Mouse (Mus musculus) bone marrow, adult 2 months (tissue): ENCODE results near the gene Slmap. TPM values are rescaled to one million over a fixed set of nuclear protein-coding genes. Genes with fewer than 3 reads are reported as not detected.

Experiments used
- H3K27ac ChIP-seq: fragments of 200-500 bp; 2 replicates; pipeline ENCODE4 v1.5.1; 2012; ENCODE audit warnings: low read depth, mild to moderate bottlenecking, control low read depth, inconsistent platforms, low read length; ENCODE audit not compliant: control insufficient read depth, poor library complexity, insufficient read depth
- H3K4me1 ChIP-seq: fragments of 200-500 bp; 2 replicates; pipeline ENCODE4 v1.6.1; 2011; ENCODE audit warnings: low read length; ENCODE audit not compliant: control insufficient read depth, insufficient read depth
- H3K4me3 ChIP-seq: fragments of 200-500 bp; replicated peaks from 2 replicates; pipeline ENCODE3; 2011; ENCODE audit warnings: mild to moderate bottlenecking, low read depth, low read length, control low read depth; ENCODE audit not compliant: control insufficient read depth
- CTCF ChIP-seq: fragments of 200-500 bp; IDR thresholded peaks from 2 replicates; pipeline ENCODE4 v1.5.1; 2011; ENCODE audit warnings: low read length, control low read depth; ENCODE audit not compliant: control insufficient read depth, insufficient read depth
- POLR2A ChIP-seq: fragments of 200-500 bp; IDR thresholded peaks from 2 replicates; pipeline ENCODE4 v1.6.1; 2011; ENCODE audit warnings: low read depth, mild to moderate bottlenecking, control low read depth, low read length, borderline replicate concordance; ENCODE audit not compliant: control insufficient read depth
- WGBS: fragments of 180-500 bp; shearing (Covaris S2); methylation state at CpG from one replicate; pipeline ENCODE4 v1.1.7; 2018; 5-methylcytosine and 5-hydroxymethylcytosine counted together
- polyA plus RNA-seq: library from polyadenylated mRNA; stranded (reverse); fragments of >200 nt; gene quantifications from 2 replicates; pipeline ENCODE4 v1.2.4, GENCODE M21; 2011; ENCODE audit warnings: low replicate concordance; ENCODE audit not compliant: missing spikeins, insufficient read depth, insufficient read length

The Slmap gene
- polyA plus RNA-seq, 1 experiment = 75.2 TPM

GRCm38 (mm10) chr14:26476391-26476790 is 58.3 kb downstream of the Slmap start:
- no peaks in the 10 kb centered on the region; the same call in 1 of the 2 replicates for H3K4me1 ChIP-seq
- no peak overlapping the region for H3K27ac ChIP-seq
- TF ChIP-seq POLR2A (no peak), CTCF (no peak)
- 74% methylated on average over 2 of the region's 2 CpGs for WGBS
- H3K4me3 ChIP-seq = no peak overlapping the region

DNA sequence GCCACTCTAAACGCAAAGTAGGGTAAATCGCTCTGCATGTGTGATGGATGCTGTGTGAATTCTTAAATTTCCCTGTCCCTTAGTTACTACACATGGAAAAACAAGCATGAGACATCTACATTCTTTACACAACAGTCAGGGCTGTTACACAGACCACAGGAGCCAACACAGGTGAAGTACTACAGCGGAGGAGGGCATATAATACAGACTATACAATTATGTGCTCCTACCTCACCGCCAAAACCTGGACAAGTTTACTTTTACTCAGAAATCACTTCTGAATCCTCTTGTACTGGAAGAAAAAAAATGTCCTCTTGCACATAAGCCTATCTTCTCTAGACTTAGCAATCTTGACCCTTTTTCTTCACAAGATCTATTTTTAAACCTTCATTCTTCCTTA is 66.8 kb downstream of the Slmap start:
- 93% methylated on average over 4 of the region's 4 CpGs for WGBS
- TF ChIP-seq CTCF (no peak), POLR2A (no peak)
- H3K27ac ChIP-seq = no peak overlapping the region
- no peak overlapping the region for H3K4me3 ChIP-seq
- H3K4me1 ChIP-seq = peaks cover 4% of the 10 kb centered on the region

- H3K4me1 ChIP-seq = peaks cover 4% of the 10 kb centered on the region
- TF ChIP-seq CTCF = no peak
- TF ChIP-seq POLR2A = no peak
- no peak overlapping the region for H3K27ac ChIP-seq
- 66% methylated on average over 5 of the region's 5 CpGs for WGBS
- no peak overlapping the region for H3K4me3 ChIP-seq
Measured at GRCm38 (mm10) chr14:26466544-26467125, 68.1 kb downstream of the Slmap start.

GRCm38 (mm10) chr14:26465898-26466297 is 68.8 kb downstream of the Slmap start:
- Histone ChIP-seq H3K4me1 (peaks cover 4% of the 10 kb centered on the region), H3K4me3 (no peak overlapping the region), H3K27ac (no peak overlapping the region)
- TF ChIP-seq POLR2A (no peak), CTCF (no peak)
- 76% methylated on average over 6 of the region's 6 CpGs for WGBS

GRCm38 (mm10) chr14:26459516-26459915 is 75.2 kb downstream of the Slmap start:
- TF ChIP-seq POLR2A = no peak
- H3K27ac ChIP-seq = no peak overlapping the region
- H3K4me1 ChIP-seq = no peaks in the 10 kb centered on the region
- H3K4me3 ChIP-seq = no peak overlapping the region

DNA sequence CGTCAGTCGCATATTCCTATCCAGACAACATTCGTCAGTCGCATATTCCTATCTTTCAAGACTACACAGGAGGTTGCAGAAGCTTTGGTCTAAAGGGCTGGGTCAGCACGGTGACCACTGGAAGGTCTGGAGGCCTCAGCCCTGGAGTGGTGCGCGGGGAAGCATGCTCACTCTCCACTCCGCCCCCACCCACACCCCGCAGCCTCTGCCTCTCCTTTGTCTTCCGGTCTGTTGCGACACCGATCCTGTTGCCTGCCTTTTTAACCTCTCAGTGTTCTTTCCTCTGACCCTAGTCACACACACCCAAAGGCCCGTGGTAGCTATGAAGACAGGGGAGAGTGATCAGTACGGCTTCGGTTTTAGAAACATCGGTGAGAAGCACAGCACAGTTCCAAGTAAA is 79.9 kb downstream of the Slmap start:
- WGBS = 49% methylated on average over 16 of the region's 16 CpGs
- no peaks in the 10 kb centered on the region for H3K4me1 ChIP-seq
- TF ChIP-seq CTCF = no peak
- TF ChIP-seq POLR2A = no peak
- H3K4me3 ChIP-seq = no peak overlapping the region
- H3K27ac ChIP-seq = no peak overlapping the region

- TF ChIP-seq POLR2A (no peak), CTCF (no peak)
- Histone ChIP-seq H3K4me1 (no peaks in the 10 kb centered on the region), H3K27ac (no peak overlapping the region), H3K4me3 (no peak overlapping the region)
- WGBS = 88% methylated on average over 16 of the region's 16 CpGs
Measured at GRCm38 (mm10) chr14:26450036-26450800, 84.5 kb downstream of the Slmap start.

GRCm38 (mm10) chr14:26448581-26448980 is 86.2 kb downstream of the Slmap start:
- Histone ChIP-seq H3K4me3 (no peak overlapping the region), H3K27ac (no peak overlapping the region; the same call in 1 of the 2 replicates), H3K4me1 (no peaks in the 10 kb centered on the region)
- no peak for TF ChIP-seq CTCF
- TF ChIP-seq POLR2A = no peak
- WGBS = 92% methylated on average over 4 of the region's 4 CpGs
